Mouse (Mus musculus): ENCODE measurements around the gene Add1. TPM values are rescaled to one million over a fixed set of nuclear protein-coding genes. Genes with fewer than 3 reads are reported as not detected.
A peak's percentile ranks its signal among the peaks of the same experiment; 100 is the strongest.

Add1 gene
- polyA plus RNA-seq, 1 experiment from 2014 or later, result 166 TPM

DNA sequence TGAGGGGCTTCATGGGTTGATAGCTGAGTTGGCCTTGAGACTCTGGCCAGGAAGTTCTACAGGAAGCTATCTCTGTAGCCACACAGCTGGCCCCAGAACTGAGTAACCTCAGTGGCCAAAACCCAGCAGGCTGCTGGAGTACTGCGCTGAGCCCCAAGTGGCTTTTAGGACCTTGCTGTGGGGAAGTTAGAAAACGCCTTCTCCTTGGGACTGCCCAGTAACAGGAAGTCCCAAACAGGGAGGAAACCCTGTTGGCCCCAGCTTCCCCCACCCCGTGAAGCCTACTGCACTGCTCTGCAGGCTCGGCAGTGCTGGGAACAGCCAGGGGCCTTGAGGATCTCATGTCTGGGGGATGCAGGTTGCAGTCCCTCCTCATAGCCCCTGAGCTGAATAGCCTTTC is 30.4 kb upstream of the Add1 start:
- Histone ChIP-seq H3K9me3 (replicated peaks; ENCODE audit: control insufficient read depth, low read length) (no peaks in the 10 kb centered on the region), H3K4me2 (ENCODE audit: low read length) (no peak overlapping the region), H3K27ac (ENCODE audit: low read depth, low read length) (no peak overlapping the region), H3K9ac (ENCODE audit: low read length) (no peak overlapping the region), H3K4me3 (ENCODE audit: low read depth, low read length) (no peak overlapping the region), H3K36me3 (ENCODE audit: control insufficient read depth, insufficient read depth, low read length) (no peaks in the 10 kb centered on the region), H3K27me3 (replicated peaks; ENCODE audit: control insufficient read depth, insufficient read depth, low read length) (no peaks in the 10 kb centered on the region), H3K4me1 (ENCODE audit: control insufficient read depth, insufficient read depth, low read length) (no peaks in the 10 kb centered on the region)
- ATAC-seq, result no peak
- DNase-seq (ENCODE audit: low spot score), result no peak
- 62% methylated on average over 4 of the region's 4 CpGs for WGBS

DNA sequence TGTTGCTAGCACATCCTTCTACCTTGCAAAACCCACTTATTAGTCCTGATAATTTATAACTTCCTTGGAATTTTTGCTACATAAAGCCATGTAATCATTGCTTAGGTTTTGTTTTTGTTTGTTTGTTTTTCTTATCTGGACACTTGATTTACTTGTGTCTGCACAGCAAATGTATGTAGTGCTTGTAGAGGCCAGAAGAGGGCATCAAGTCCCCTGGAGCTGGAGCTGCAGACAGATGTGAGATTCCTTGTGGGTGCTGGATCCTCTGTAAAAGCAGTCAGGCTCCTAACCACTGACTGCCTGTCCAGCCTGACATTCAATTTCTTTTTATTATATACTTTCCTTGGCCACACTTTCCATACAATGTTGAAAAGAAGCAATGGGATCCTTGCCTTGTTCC is 26.1 kb upstream of the Add1 start:
- peaks cover 6% of the 10 kb centered on the region for H3K4me1 ChIP-seq (ENCODE audit: control insufficient read depth, insufficient read depth, low read length)

DNA sequence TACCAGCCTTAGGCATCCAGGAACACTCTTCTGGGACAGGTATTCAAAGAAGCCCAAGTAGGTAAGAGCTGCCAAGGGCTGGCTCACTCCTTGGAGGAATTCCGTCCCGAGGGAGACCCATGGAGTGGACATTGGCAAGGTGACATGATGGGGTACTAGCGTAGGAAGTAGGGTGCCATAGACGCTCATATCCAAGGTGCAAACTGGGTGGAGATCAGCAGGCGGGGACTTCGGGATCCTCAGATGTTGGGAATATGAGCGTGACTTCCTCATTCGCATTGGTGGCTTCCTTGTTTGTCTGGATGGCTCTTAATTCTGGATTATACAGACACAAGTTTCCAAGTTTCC is 24.4 kb upstream of the Add1 start:
- H3K4me1 ChIP-seq (ENCODE audit: control insufficient read depth, insufficient read depth, low read length), result peaks cover 6% of the 10 kb centered on the region
- no peaks in the 10 kb centered on the region for H3K27me3 ChIP-seq (replicated peaks; ENCODE audit: control insufficient read depth, insufficient read depth, low read length)
- H3K4me3 ChIP-seq (ENCODE audit: low read depth, low read length), result peak overlapping the region; percentile 96
- 25% methylated on average over 8 of the region's 8 CpGs for WGBS
- no peak overlapping the region for H3K27ac ChIP-seq (ENCODE audit: low read depth, low read length)
- H3K36me3 ChIP-seq (ENCODE audit: control insufficient read depth, insufficient read depth, low read length), result peaks cover 22% of the 10 kb centered on the region
- no peaks in the 10 kb centered on the region for H3K9me3 ChIP-seq (replicated peaks; ENCODE audit: control insufficient read depth, low read length)
- DNase-seq (ENCODE audit: low spot score) (no peak), ATAC-seq (peak; percentile 57; the same call in 1 of the 2 replicates)
- H3K4me2 ChIP-seq (ENCODE audit: low read length), result peak overlapping the region; percentile 68
- peak overlapping the region; percentile 98 for H3K9ac ChIP-seq (ENCODE audit: low read length)

More for the DNA sequence above, 26.1 kb upstream of the Add1 start:
- Histone ChIP-seq H3K27me3 (replicated peaks; ENCODE audit: control insufficient read depth, insufficient read depth, low read length) (no peaks in the 10 kb centered on the region), H3K9ac (ENCODE audit: low read length) (no peak overlapping the region), H3K4me3 (ENCODE audit: low read depth, low read length) (no peak overlapping the region), H3K27ac (ENCODE audit: low read depth, low read length) (no peak overlapping the region), H3K36me3 (ENCODE audit: control insufficient read depth, insufficient read depth, low read length) (peaks cover 11% of the 10 kb centered on the region), H3K9me3 (replicated peaks; ENCODE audit: control insufficient read depth, low read length) (no peaks in the 10 kb centered on the region), H3K4me2 (ENCODE audit: low read length) (no peak overlapping the region)
- peak; percentile 58 for DNase-seq (ENCODE audit: low spot score)
- no peak for ATAC-seq

DNA sequence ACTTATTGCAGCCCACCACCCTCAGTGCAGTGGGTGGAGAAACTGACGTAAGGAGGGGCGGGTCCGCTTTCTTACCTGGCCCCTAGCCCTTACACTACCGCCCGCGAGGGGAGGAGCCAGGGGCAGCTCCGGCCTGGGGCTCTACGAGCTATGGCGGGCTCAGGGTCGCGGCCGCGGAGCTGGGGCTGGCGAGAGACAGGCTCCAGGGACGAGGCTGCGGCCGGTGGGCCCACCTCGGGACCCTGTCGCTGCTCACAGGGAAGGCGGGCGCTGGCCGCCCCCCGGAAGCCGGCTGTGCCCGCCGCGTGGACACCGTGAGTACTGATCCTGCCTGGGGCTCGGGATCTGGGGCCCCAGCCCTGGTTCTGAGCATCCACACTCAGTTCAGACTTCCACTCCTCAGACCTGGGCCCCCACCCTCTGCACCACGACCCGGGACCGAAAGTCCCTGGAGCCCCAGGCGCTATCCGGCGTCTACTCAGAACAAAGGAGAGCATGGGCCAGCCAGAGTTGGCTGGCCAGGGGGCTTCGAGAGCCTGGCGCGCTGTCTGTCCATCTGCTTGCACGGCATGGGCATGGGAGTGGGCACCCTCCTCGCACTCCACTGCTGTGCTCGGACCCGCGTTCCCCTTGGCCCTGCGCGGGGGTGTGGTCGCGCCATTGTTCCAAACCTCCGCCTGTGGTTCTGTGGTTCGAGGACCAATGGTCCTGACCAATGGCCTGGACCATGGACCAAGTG is 23.8 kb upstream of the Add1 start:
- H3K4me2 ChIP-seq (ENCODE audit: low read length), result peak overlapping the region; percentile 68
- H3K27ac ChIP-seq (ENCODE audit: low read depth, low read length), result peak overlapping the region; percentile 63
- peak overlapping the region; percentile 98 for H3K9ac ChIP-seq (ENCODE audit: low read length)
- peaks cover 26% of the 10 kb centered on the region for H3K36me3 ChIP-seq (ENCODE audit: control insufficient read depth, insufficient read depth, low read length)
- H3K4me3 ChIP-seq (ENCODE audit: low read depth, low read length), result peak overlapping the region; percentile 96
- H3K9me3 ChIP-seq (replicated peaks; ENCODE audit: control insufficient read depth, low read length), result no peaks in the 10 kb centered on the region
- DNase-seq (ENCODE audit: low spot score), result peak; percentile 82
- peaks cover 6% of the 10 kb centered on the region for H3K4me1 ChIP-seq (ENCODE audit: control insufficient read depth, insufficient read depth, low read length)
- peak; percentile 93 for ATAC-seq
- under 1% methylated on average over 49 of the region's 49 CpGs for WGBS
- no peaks in the 10 kb centered on the region for H3K27me3 ChIP-seq (replicated peaks; ENCODE audit: control insufficient read depth, insufficient read depth, low read length)

DNA sequence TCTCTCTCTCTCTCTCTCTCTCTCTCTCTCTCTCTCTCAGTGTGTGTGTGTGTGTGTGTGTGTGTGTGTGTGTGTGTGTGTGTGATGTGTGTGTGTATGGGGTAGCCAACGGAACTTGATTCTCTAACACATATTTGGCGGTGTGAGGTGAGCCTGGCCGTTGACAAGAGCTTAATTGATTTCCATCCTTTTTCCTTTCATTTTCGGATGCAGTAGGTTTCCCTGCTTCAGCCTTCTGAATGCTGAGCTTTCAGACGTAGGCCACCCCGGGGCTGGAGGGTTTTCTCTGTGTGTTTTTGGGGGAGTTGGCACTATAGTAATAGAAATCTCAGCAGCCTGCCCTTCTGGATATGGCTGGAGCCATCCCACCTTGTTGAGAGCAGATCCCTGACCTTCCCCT is 23.2 kb upstream of the Add1 start:
- peak overlapping the region; percentile 68 for H3K4me2 ChIP-seq (ENCODE audit: low read length)
- DNase-seq (ENCODE audit: low spot score), result peak; percentile 17

DNA sequence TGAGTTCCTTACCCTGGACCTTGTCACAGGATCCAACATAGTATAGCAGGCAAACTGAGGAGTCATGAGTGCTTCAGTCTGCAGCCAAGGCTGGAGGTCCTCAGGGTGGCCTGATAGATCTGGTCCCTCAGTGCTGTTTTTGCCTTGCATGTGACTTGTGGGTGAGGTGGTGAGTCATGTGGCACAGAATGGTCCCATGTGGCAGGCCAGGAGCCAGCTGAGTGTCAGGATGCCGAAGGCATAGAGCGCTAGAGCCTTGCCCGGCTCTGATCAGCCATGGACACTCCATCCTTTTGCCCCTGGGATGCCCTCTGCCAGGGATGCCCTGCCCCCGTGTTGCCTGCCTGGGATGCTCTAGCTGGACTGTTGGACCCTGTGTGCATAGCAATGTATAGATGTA is 21.6 kb upstream of the Add1 start:
- Histone ChIP-seq H3K4me3 (ENCODE audit: low read depth, low read length) (no peak overlapping the region), H3K27me3 (replicated peaks; ENCODE audit: control insufficient read depth, insufficient read depth, low read length) (no peaks in the 10 kb centered on the region), H3K27ac (ENCODE audit: low read depth, low read length) (no peak overlapping the region), H3K9ac (ENCODE audit: low read length) (no peak overlapping the region), H3K4me2 (ENCODE audit: low read length) (no peak overlapping the region), H3K4me1 (ENCODE audit: control insufficient read depth, insufficient read depth, low read length) (peaks cover 6% of the 10 kb centered on the region), H3K36me3 (ENCODE audit: control insufficient read depth, insufficient read depth, low read length) (peaks cover 48% of the 10 kb centered on the region), H3K9me3 (replicated peaks; ENCODE audit: control insufficient read depth, low read length) (no peaks in the 10 kb centered on the region)
- ATAC-seq (no peak), DNase-seq (ENCODE audit: low spot score) (no peak)
- WGBS, result 94% methylated on average over 4 of the region's 4 CpGs

More for the DNA sequence above, 23.2 kb upstream of the Add1 start:
- peak overlapping the region; percentile 96 for H3K4me3 ChIP-seq (ENCODE audit: low read depth, low read length)
- H3K9me3 ChIP-seq (replicated peaks; ENCODE audit: control insufficient read depth, low read length), result no peaks in the 10 kb centered on the region
- H3K36me3 ChIP-seq (ENCODE audit: control insufficient read depth, insufficient read depth, low read length), result peaks cover 32% of the 10 kb centered on the region
- peaks cover 6% of the 10 kb centered on the region for H3K4me1 ChIP-seq (ENCODE audit: control insufficient read depth, insufficient read depth, low read length)
- H3K27ac ChIP-seq (ENCODE audit: low read depth, low read length), result no peak overlapping the region
- H3K27me3 ChIP-seq (replicated peaks; ENCODE audit: control insufficient read depth, insufficient read depth, low read length), result no peaks in the 10 kb centered on the region
- 7% methylated on average over 6 of the region's 6 CpGs for WGBS
- no peak for ATAC-seq
- peak overlapping the region; percentile 98 for H3K9ac ChIP-seq (ENCODE audit: low read length)

DNA sequence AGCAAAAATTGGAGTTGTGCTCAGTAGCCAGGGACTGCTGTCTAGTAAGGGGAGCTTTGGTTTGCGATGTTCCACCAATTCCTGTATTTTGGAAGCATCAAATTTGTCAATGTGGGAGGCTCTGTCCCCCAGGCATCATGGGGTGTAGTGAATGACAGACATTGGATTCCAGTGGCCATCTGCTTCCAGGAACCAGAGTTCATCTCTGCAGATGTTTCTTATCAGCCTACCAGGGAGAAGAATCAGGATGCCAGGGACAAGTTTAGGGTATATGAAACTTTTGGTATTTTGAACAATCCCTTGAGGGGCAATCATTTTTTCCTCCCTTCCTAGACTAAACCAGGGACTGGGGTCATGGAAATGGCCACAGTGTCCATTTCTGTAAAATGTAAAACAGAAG is 9.6 kb upstream of the Add1 start:
- WGBS, result 100% methylated on average over 1 of the region's 1 CpGs
- DNase-seq (ENCODE audit: low spot score), result no peak
- Histone ChIP-seq H3K9ac (ENCODE audit: low read length) (no peak overlapping the region), H3K4me3 (ENCODE audit: low read depth, low read length) (no peak overlapping the region), H3K27me3 (replicated peaks; ENCODE audit: control insufficient read depth, insufficient read depth, low read length) (no peaks in the 10 kb centered on the region), H3K36me3 (ENCODE audit: control insufficient read depth, insufficient read depth, low read length) (peaks cover 56% of the 10 kb centered on the region), H3K27ac (ENCODE audit: low read depth, low read length) (no peak overlapping the region), H3K9me3 (replicated peaks; ENCODE audit: control insufficient read depth, low read length) (no peaks in the 10 kb centered on the region), H3K4me1 (ENCODE audit: control insufficient read depth, insufficient read depth, low read length) (no peaks in the 10 kb centered on the region), H3K4me2 (ENCODE audit: low read length) (no peak overlapping the region)
- ATAC-seq, result no peak

DNA sequence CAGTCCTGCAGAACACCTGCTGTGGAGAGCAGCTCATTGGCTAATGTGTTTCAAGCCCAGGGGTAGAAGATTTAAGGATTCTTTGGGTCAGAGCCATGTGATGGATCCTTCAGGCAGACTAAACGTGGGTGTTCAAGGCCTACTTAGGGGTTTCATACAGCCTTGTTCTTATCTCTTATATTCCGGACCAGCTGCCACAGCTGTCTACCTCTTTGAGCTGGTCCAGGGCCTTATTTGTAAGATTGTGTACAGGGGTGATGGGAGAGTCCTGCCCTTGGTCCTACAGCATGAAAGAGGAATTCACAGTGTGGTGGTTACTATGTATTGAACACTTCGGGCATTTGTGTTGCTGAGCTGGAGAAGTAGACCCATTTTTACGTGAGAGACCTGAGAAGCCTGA is 9.2 kb upstream of the Add1 start:
- Histone ChIP-seq H3K9me3 (replicated peaks; ENCODE audit: control insufficient read depth, low read length) (no peaks in the 10 kb centered on the region), H3K36me3 (ENCODE audit: control insufficient read depth, insufficient read depth, low read length) (peaks cover 51% of the 10 kb centered on the region), H3K4me1 (ENCODE audit: control insufficient read depth, insufficient read depth, low read length) (no peaks in the 10 kb centered on the region), H3K4me3 (ENCODE audit: low read depth, low read length) (no peak overlapping the region), H3K9ac (ENCODE audit: low read length) (no peak overlapping the region), H3K4me2 (ENCODE audit: low read length) (no peak overlapping the region), H3K27ac (ENCODE audit: low read depth, low read length) (no peak overlapping the region), H3K27me3 (replicated peaks; ENCODE audit: control insufficient read depth, insufficient read depth, low read length) (no peaks in the 10 kb centered on the region)
- no peak for DNase-seq (ENCODE audit: low spot score)
- ATAC-seq, result no peak
- 83% methylated on average over 4 of the region's 4 CpGs for WGBS

DNA sequence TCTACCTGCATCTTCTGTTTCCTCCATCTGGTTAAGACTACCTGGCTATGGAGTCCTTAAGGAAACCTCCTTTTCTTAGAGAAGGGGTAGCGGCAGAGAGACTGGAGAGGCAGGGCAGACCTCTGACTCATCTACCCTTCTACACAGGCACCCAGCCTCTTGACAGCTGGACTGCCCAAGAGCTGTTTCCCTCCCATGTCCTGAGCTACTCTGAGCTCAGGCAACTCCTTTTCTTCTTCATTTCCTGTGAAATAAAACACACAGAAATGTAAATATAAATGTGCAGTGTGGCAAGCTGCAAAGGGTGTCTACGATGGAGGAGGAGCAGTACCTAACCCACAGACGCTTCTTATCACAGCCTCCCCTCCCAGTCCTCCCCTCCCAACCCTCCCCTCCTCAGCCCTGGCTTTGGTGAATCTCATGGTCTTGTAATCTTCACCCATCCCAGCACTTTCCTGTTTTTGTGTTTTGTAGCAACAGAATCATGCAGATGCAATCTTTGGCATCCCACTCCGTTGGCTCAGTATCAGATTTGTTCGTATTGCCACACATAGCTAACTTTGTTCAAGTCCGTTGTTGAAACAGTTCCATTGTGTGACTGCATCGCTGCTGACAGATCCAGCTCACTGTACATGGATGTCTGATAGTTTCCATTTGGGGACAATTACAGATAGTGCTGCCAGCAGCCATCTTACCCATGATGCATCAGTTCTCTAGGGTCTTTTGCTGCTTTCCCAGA is 7.8 kb upstream of the Add1 start:
- ATAC-seq, result peak; percentile 75
- no peak overlapping the region for H3K4me3 ChIP-seq (ENCODE audit: low read depth, low read length)
- H3K9me3 ChIP-seq (replicated peaks; ENCODE audit: control insufficient read depth, low read length), result no peaks in the 10 kb centered on the region
- H3K27ac ChIP-seq (ENCODE audit: low read depth, low read length), result peak overlapping the region; percentile 53; the same call in 1 of the 2 replicates
- H3K27me3 ChIP-seq (replicated peaks; ENCODE audit: control insufficient read depth, insufficient read depth, low read length), result no peaks in the 10 kb centered on the region
- WGBS, result 68% methylated on average over 7 of the region's 7 CpGs
- no peaks in the 10 kb centered on the region for H3K4me1 ChIP-seq (ENCODE audit: control insufficient read depth, insufficient read depth, low read length)
- peaks cover 37% of the 10 kb centered on the region for H3K36me3 ChIP-seq (ENCODE audit: control insufficient read depth, insufficient read depth, low read length)
- no peak overlapping the region for H3K4me2 ChIP-seq (ENCODE audit: low read length)
- no peak overlapping the region for H3K9ac ChIP-seq (ENCODE audit: low read length)
- DNase-seq (ENCODE audit: low spot score), result peak; percentile 79
